Mouse (Mus musculus): Measurements from ENCODE around the gene Speer4b.
"Not testable (repeated sequence)": the region's sequence is repeated elsewhere in the genome, so short reads cannot be mapped to it uniquely, and the experiment has no call there.

The Speer4b gene

DNA sequence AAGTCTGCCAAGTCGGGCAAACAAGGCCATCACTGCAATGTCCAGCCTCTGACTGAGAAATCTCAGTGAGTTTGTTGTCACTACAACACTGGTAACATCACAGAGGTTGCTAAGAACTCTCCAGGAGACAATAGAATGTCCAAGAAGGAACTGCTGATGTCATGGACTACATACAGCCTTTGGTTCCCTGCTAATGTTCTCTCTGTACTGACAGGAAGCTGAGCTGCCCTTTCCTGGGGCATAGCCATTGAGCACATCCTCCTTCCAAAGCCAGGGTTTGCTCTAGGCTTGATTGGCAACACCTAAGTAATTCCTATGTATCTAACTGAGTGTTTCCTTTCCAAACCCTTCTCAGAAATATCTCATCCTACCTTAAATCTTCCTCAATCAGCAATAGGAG, at the start of gene Speer4b:
Gene Speer4b, minus strand, starts transcription at position 101 of the 400 bp plus-strand sequence.
- DNase-seq (ENCODE audit: low spot score in 2 of 2) = not testable (repeated sequence)

GRCm38 (mm10) chr5:27549291-27549690, 48.1 kb upstream of the Speer4b start:
- no peak for DNase-seq (ENCODE audit: low spot score in 2 of 2)

DNA sequence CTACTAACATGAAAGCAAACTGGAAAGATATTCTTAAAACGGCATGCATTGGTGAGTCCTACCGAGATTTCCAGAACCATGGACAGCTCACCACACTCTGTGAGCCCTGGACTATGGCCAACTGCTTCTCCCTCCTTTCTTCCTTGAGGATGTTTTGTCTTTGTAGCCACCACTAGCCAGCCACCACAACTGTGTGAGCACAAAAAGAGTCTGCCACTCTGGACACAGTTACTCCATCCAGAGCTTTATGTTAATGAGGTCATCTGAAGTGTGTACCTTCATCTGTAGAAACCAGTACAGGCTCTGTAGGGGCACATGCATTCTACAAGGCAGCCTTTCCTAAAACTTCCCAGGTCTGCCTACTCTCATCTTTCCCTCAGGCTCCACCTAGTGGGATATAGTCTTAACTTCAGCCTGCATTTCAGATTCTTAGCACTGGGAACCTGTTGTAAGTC, 43.6 kb upstream of the Speer4b start:
- DNase-seq (ENCODE audit: low spot score in 2 of 2) = no peak

DNA sequence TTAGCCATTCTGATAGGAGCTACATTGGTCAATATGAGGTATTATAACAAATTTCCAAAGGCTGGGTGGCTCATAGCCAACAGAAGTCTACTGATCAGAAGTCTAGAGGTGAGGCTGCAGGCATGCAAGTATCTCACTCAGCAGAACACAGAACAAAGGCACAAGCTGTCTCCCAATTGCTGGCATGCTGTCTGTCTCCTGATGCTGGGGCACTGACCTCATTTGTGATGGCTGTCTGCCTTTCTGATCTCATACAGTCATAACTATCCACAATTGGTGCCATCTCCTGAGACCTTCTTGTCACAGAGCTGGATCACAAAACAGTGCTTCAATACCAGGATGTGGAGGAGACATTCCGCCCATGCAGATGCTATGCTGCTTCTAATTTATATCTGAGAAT, 25.7 kb upstream of the Speer4b start:
- no peak for DNase-seq (ENCODE audit: low spot score in 2 of 2)

DNA sequence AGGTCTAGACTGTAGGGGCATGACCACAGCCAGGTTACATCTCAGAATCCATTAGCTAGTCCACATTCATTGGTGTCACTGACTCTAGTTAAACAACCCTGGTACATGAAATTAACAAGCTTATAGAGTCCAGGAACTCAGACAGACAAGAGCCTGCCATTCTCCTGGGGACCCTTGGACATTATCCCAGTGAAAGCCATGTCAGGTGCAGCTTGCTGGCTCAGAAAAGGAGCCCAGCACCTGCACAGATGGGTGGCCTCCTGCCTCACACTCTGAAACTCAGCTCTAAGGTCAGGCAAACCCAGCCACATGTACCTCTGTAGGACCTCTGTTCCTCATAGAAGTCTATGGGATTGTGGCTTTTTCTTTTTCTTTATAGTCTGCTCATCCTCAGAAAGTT, 17.5 kb upstream of the Speer4b start:
- no peak for DNase-seq (ENCODE audit: low spot score in 2 of 2)

GRCm38 (mm10) chr5:27490942-27491341, 10.3 kb downstream of the Speer4b start:
- DNase-seq (ENCODE audit: low spot score in 2 of 2) = no peak

GRCm38 (mm10) chr5:27486138-27486537, 15.1 kb downstream of the Speer4b start:
- DNase-seq (ENCODE audit: low spot score in 2 of 2) = no peak

DNA sequence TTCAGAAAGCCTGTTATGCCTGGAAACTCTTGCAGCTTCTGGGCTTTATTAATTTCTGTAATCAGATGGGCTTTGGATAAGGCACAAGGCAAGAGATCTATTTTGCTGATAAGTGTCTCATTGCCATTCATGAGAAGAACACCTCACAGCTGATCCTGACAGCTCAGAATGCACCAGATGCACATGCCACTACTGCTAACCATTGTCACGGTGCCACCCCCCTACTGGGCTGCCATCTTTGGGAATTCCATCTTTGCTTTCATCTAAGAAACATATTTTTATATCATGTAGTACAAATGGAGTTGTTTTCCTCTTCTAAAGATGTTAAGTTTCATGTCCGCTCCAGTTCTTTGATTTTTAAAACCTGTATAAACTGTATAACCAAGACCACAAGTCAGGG, 19.5 kb downstream of the Speer4b start:
- DNase-seq (ENCODE audit: low spot score in 2 of 2) = no peak

DNA sequence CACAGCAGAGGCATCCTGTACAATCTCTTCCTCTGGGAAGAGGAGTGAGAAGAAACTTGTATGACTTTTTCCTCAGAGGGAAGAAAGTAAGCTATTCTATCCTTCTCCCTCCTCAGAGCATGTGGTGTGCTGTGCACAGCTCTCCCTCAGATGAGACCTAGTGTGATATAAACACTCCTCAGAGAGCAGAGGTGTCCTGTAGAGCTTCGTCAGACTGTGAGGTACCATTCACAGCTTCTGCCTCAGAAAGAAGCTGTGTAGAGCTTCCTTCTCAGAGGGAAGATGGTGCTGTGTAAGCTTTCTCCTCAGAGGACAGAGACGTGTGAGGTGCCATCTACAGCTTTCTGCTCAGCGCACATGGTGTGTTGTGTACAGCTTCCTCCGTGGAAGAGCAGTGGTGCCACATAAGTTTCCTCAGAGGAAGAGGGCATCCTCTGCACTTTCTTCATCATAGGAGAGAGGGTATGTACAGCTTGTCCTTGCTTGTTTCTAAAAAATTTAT, 26.2 kb downstream of the Speer4b start:
- no peak for DNase-seq (ENCODE audit: low spot score in 2 of 2)

GRCm38 (mm10) chr5:27457686-27458085, 43.6 kb downstream of the Speer4b start:
- no peak for DNase-seq (ENCODE audit: low spot score in 2 of 2)

DNA sequence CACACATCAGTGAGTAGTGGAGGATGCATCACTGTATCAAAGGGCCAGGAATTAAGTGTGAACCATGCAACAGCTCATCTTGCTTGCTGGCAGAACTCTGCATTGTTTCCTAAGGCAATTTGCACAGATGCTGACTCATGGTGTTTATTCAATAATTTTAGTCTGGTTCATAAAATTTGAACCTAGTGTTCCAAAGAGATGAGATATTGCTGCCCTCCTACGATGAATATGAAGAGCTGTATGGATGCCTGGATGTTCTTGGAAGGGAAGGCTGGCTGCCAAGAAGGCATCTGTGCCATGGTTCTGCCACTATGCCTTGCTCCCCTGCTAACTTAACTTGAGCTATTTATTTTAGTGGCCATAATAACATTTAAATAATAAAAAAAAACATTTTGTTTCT, 44.3 kb downstream of the Speer4b start:
- DNase-seq (ENCODE audit: low spot score in 2 of 2) = no peak

DNA sequence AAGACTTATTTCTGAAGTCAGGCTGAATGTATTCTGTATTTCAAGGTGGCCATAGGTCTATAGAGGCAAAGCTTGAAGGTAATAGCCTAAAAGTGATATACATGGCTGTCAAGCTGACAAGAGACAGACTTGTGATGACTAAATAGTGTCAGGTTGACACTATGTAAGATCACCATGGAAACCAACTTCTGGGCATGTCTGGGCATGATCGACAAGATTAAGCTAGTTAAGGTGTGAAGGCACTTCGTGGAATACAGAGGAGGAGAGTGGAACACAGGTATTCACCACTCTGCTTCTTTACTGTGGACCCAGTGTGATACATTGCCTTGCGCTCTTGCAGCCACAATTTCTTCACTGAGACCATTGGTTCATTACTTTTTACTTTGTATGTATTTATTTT, 46.9 kb downstream of the Speer4b start:
- no peak for DNase-seq (ENCODE audit: low spot score in 2 of 2)

GRCm38 (mm10) chr5:27453201-27453845, 47.9 kb downstream of the Speer4b start:
- no peak for DNase-seq (ENCODE audit: low spot score in 2 of 2)
